Mouse (Mus musculus) liver (tissue): Measurements from ENCODE around the gene Tpcn2.

Source experiments
- DNase-seq: peaks from one replicate; pipeline ENCODE4 v3.0.0-alpha.2; 2020; ENCODE audit warnings: mixed read lengths

Gene Tpcn2

GRCm38 (mm10) chr7:145197042-145197441 lies 86.8 kb downstream of the Tpcn2 start:
- no peak for DNase-seq

GRCm38 (mm10) chr7:145196340-145196739 lies 87.5 kb downstream of the Tpcn2 start:
- DNase-seq, result no peak

DNA sequence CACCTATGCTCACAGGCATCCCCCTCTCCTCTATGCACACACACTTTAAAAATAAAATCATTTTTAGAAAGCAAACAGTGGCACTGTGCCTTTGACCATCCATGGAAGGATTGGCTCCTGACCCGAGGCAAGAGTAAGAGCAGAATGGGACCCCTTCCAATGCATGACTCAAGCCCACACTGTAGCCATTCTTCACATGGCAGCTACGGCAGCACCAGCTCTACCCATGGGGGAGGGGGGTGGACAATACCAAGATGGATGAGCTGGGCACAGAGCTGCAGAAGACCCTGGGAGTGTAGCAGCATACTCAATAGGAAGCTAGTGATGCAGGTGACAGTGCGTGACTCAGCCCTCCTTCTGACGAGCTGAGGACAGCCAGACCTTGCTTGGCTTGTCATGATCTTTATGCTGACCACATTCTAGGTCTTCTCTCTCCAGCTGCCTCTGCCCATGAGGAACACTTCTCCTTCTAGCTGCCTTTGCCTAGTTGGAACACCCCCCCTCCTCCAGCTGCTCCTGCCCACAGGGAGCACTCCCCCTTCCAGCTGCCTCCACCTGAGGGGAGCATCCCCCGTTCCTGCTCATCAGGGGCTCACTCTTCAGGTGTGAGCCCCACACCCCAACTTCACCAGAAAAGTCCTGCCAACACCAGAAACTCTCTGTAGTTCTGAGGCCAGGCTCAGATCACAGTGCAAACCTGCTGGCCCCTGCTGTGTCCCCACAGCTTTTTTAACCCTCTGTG lies 88.5 kb downstream of the Tpcn2 start:
- DNase-seq, result no peak

- DNase-seq, result no peak
Observed at GRCm38 (mm10) chr7:145194455-145195161, 89.2 kb downstream of the Tpcn2 start.

DNA sequence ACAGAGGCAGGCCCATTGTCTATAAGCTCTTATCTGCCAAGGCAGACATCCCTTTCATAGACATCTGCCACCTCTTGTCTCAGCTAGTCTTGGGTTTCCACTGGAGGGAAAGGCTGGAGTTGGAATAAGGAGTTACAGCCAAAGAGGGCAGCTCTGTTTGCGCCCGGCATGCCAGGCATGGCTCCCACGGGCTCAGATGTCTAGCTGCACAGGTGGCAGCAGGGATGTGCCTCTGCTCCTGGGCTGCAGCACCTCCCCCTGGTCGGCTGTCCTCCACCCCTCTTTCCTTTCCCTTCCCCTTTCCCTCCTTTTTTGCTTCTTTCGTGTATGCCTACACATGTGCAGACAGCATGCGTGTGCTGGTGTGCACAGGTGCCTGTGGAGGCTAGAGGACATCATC lies 91.0 kb downstream of the Tpcn2 start:
- DNase-seq, result no peak

DNA sequence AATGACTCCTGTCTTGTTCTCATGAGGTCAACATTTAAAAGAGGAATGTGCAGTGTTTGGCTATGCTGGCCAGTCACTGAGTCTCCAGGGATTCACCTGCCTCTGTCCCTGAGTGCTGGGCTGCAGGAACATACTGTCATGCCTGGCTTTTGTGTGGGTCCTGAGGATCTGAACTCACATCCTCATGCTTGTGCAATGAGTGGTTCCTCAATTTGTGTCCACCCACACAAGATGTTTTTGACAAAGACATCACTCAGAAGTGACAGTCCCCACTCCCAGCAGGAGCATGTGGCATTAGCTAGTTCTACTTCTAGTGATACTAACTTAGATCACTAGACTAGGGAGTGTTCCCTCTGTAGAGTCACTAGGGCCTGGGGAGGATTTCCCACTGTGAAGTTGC lies 93.3 kb downstream of the Tpcn2 start:
- DNase-seq, result no peak

- no peak for DNase-seq
Observed at GRCm38 (mm10) chr7:145189342-145189741, 94.5 kb downstream of the Tpcn2 start.

DNA sequence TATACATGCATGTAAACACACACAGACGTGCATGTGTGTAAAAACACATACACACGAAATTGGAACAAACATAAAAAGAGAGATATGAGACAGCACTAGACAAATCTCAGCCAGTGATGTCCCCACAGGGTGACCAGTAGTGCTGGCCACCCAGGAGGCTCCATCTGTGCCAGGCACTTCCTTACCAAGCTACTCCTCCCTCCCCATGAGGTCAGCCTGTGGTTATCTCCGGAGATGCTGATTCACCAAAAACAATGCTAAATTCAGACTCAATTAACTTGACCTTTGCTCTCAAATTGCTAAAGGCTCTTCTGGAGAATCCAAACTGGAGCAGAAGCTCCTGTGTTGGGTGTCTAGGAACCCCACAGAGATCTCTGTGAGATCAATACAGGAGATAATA lies 96.0 kb downstream of the Tpcn2 start:
- DNase-seq, result no peak

DNA sequence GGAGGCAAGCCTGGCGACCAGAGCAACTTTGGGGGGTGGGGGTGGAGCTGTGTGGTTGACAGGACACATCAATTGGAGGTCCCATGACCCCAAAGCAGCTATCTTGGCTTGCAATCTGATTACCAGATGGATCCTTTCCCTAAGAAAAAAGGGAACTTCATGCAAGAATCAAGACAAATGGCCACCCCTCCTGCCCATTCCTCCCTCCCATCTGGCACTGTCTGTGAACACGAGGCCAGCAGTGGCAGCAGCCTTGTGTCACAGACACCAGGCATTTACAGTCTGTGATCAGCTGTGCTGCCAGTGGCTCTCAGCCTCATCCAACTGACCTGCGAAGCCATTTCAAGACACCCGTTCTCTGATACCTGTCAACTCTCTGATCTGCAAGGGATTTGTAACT lies 101.4 kb downstream of the Tpcn2 start:
- no peak for DNase-seq

DNA sequence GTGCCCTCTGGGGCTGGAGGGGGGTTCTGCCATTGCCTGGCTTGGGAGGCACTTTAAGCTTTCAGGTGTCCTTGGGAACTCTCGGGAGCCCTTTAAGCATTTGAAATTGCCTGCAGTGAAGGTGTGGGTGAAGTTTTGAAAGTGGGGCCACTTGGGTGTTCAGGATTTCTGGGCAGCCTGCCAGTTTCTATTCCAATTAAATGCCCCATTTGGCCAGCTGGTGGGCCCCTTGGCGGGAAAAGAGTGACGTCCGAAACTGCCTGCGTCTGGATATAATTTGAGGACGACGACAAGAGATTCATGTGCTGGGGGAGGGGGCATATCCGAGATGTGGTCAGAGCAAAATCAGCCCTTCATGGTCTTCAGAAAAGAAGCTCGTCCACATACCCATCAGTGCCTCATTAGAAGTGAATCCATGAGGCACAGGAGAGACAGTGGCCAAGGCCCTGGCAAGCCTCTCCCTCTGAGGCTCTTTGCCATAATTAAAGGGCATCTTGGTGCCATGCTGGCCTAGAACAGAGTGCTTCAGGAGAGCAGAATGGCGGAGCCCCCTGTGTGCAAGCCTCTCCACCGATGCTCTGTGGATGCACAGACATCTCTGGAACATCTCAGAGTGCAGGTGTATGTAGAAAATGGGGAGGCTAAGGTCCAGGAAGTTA lies 102.3 kb downstream of the Tpcn2 start:
- no peak for DNase-seq

DNA sequence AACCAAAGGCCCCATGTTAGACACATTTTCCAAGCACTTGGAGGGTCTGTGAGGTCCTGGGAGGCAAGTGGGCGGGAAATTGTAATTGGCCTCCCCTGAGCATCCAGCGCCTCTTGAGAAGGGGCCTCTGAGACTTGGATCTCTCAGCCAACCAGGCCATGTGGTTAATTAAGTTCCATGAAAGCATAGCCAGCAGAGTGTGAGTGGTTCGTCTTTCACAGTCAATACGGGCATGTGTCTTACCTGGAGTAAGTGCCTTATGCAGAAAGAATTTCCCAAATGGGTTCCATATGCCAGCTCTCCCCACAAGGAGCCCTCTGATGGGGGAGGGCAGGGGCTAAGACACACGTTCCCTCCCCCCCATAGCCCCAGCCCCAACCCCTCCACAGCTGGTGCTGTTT lies 104.1 kb downstream of the Tpcn2 start:
- no peak for DNase-seq

DNA sequence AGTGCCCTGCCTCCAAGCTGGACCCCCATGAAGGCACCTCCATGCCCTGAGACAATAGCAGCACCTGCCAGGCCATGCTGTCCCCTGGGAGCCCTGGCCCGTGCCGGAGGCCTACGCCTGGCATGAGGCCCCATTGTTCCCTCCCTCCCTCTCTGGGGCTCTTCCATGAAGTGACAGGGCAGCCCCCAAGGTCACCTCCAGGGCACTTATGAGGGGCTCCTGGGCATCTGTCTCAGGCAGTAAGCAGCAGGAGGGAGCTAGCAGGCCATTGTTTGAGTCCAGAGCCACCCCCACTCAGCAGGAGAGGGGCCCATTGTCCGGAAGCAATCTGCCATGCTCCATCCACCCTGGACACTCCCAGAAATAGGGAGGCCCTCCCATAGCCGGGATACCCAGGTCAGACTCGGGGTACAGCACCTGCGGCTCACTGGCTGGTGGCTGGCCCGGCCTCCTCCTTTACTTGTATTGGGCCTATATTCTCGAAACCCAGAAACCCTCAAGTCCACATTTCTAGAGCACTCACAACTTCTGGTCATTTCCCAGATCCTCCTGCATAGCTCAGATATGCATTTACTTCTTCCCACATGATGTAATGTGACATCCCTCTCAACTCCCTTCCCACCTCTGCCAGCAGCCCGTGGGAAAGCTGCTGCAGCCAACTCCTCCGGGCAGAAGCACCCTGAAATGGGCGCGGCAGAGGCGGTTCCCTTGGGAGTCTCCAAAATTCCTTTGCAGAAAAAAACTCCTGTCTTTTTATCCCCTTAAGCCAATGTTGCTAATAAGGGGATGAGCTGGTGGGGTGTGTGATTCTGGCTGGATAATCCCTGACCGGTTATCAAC lies 106.8 kb downstream of the Tpcn2 start:
- DNase-seq, result no peak

DNA sequence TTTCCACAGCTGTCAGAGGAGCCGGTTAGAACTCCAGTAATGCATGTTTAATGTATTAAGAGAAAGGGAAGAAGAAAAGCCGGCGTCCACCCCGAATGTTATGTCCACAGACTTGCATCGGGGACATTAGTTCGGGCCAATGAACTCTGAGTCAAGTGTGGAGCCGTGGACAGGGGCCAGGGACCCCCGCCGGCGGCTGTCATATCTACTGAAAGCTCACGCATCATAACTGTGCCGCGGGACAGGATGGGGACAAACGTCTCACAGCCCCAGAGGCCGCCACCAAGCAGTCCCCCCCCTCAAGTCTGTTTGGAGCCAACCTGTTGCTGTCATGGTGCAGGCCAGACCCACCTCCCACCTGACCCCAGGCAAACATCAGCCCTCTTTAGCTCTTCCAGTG lies 110.2 kb downstream of the Tpcn2 start:
- DNase-seq, result no peak

DNA sequence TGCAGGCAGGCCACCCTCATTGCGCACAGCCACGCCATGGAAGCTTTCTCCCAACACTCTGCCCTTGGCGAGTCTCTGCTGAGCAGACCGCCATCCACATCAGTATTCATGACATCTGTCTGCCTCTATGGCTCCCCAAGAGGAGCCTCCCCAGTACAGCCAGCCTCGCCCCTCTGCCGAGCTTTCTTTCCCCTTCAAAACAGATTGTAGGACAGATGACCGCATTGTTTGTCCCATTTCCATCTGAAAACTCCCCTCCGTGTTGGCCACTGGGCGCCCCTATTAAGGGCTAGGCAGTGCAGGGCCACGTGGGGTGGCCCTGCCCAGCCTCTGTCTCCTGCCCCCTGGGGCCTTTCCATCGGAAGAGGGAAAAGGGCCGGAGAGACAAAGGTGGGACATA lies 110.7 kb downstream of the Tpcn2 start:
- no peak for DNase-seq

DNA sequence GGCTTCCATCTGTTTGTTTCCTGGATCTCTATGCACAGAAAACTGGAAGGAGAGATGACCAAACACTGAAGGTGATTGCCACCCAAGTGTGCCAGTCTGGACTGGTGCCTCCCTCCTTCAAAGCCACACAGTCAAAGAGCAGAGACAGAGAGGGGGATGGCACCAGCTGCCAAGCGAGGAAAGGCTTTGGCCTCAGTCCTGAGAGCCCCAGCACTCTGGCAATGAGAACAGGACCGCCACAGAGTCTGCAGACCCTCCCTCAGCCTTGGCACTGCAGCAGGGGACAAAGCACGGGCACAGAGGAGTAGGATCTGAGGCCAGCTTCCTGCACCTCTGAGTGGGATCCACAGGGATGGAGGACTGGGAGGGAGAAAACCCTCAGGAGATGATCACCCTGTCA lies 114.1 kb downstream of the Tpcn2 start:
- no peak for DNase-seq

DNA sequence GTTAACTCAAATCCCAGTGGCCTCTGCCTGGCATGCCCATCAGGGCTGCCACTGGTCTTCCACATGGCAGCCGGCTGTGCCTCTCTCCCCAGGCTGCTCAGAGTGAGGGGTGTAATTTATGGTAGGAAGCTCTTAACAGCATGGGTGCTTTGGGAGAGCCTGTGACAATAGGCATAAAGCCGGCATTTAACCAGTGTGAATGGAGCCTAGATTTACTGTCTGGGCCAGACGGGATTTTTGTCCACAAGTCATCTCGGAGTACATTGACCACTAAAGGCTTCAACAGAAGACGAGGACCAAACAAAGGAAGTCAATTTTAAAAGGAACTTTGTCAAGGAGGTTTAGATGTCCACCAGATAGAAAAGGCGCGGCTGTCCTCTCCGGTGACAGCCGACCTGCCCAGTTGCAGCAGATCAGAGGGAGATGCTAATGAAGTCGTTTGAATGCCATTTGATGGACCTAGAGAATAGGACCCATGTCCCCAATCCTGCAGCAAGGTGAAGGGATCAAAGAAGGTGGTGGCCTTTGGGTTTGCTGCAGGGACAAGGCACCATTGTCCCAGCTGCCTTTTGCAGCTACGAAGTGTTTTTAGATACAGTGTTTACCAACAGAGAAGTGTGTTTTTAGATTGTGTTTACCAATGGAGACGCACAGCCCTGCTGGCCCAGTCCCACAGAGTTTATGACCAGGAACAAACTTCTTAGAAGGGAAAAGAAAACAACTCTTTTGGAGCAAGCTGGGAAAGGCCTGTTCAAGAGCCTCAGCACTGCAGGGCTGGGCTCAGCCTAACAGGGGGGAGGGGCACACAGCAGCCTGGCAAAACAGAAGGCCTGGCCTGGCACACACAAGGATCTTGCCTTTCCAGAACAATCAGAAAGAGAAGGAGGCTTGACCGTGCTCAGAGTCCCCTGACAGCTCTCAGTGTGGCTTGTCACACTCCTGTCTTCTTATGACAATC lies 124.2 kb downstream of the Tpcn2 start:
- DNase-seq, result peak; percentile 18

GRCm38 (mm10) chr7:145155666-145156065 lies 128.1 kb downstream of the Tpcn2 start:
- DNase-seq, result no peak

GRCm38 (mm10) chr7:145154066-145154465 lies 129.7 kb downstream of the Tpcn2 start:
- DNase-seq, result no peak

DNA sequence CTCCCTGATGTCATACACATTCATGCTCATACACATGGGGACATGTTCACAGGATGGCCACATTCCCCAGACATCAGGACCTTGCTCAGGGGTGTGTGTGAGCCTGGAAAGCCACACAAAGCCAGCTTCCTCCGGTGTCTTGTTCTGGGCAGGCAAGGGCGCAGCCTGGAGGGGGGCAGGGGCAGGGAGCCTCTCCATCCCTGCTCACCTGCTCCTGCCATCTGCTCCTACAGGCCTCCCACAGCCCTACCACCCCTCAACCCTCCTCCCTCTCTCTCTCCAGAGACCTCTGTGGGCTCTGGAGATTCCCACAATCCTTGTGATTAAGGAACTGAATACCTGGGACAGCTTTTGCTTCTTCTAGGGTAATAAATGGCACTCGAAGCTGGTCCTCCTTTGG lies 132.0 kb downstream of the Tpcn2 start:
- DNase-seq, result no peak

- no peak for DNase-seq
Observed at GRCm38 (mm10) chr7:145148902-145149301, 134.9 kb downstream of the Tpcn2 start.

- DNase-seq, result no peak
Observed at GRCm38 (mm10) chr7:145147973-145148698, 135.7 kb downstream of the Tpcn2 start.
